Mouse (Mus musculus) frontal cortex, postnatal 10 days (tissue): ENCODE results near the gene Polr3f.

Source experiments
- DNase-seq, 2 experiments: peaks; one replicate each; pipeline ENCODE4 v3.0.0; 2022; ENCODE audit warnings: low spot score in 2 of 2, mixed read lengths in 1 of 2

Gene Polr3f

GRCm38 (mm10) chr2:144526981-144527820 is at the start of gene Polr3f, which contains the start of gene Dzank1:
Gene Polr3f, plus strand, starts transcription at chr2:144527718.
Gene Dzank1, minus strand, starts transcription at chr2:144527414.
- DNase-seq, result peak; percentile 96

GRCm38 (mm10) chr2:144479421-144479820 is 48.1 kb upstream of the Polr3f start:
- DNase-seq, result no peak

GRCm38 (mm10) chr2:144484084-144484483 is 43.4 kb upstream of the Polr3f start:
- no peak for DNase-seq

GRCm38 (mm10) chr2:144485439-144485838 is 42.1 kb upstream of the Polr3f start:
- DNase-seq, result no peak

- no peak for DNase-seq
Measured at GRCm38 (mm10) chr2:144487476-144487875, 40.0 kb upstream of the Polr3f start.

GRCm38 (mm10) chr2:144489342-144489741 is 38.2 kb upstream of the Polr3f start:
- DNase-seq, result no peak

GRCm38 (mm10) chr2:144502134-144502533 is 25.4 kb upstream of the Polr3f start:
- DNase-seq, result no peak

GRCm38 (mm10) chr2:144514619-144515018 is 12.9 kb upstream of the Polr3f start:
- no peak for DNase-seq

- DNase-seq, result no peak
Measured at GRCm38 (mm10) chr2:144519772-144520171, 7.7 kb upstream of the Polr3f start.

GRCm38 (mm10) chr2:144525856-144526255 is 1.7 kb upstream of the Polr3f start:
- DNase-seq, result peak; percentile 22 to 28

- no peak for DNase-seq
Measured at GRCm38 (mm10) chr2:144527821-144528174, 280 bp downstream of the Polr3f start.

GRCm38 (mm10) chr2:144537123-144537522 is 9.6 kb downstream of the Polr3f start:
- no peak for DNase-seq

GRCm38 (mm10) chr2:144541246-144541645 is 13.7 kb downstream of the Polr3f start:
- DNase-seq, result no peak

GRCm38 (mm10) chr2:144543670-144544069 is 16.2 kb downstream of the Polr3f start:
- DNase-seq, result no peak

GRCm38 (mm10) chr2:144544630-144545029 is 17.1 kb downstream of the Polr3f start:
- DNase-seq, result no peak

GRCm38 (mm10) chr2:144545061-144545460 is 17.5 kb downstream of the Polr3f start:
- DNase-seq, result no peak

- DNase-seq, result no peak
Measured at GRCm38 (mm10) chr2:144545481-144545880, 18.0 kb downstream of the Polr3f start.

- no peak for DNase-seq
Measured at GRCm38 (mm10) chr2:144547559-144547958, 20.0 kb downstream of the Polr3f start.

- DNase-seq, result peak; percentile 40 to 58
Measured at GRCm38 (mm10) chr2:144550529-144550928, 23.0 kb downstream of the Polr3f start, which contains the start of gene Rbbp9. Gene Rbbp9, minus strand, starts transcription at chr2:144550869.

GRCm38 (mm10) chr2:144553905-144554304 is 26.4 kb downstream of the Polr3f start:
- DNase-seq, result no peak

GRCm38 (mm10) chr2:144555286-144555819 is 27.8 kb downstream of the Polr3f start:
- DNase-seq, result no peak

- DNase-seq, result peak; percentile 93 to 95
Measured at GRCm38 (mm10) chr2:144555820-144556552, 28.5 kb downstream of the Polr3f start, which contains the start of gene Sec23b. Gene Sec23b, plus strand, starts transcription at chr2:144556229.
